Mouse (Mus musculus): Measurements from ENCODE around the gene Pip4k2a. TPM values are rescaled to one million over a fixed set of nuclear protein-coding genes. Genes with fewer than 3 reads are reported as not detected.

Gene Pip4k2a
- total and polyA plus RNA-seq, 3 experiments: 6.6 to 52.9 (median 20.8) TPM

- in situ Hi-C loops (cut with MboI; ENCODE audit: low pct_ligation_motif_present, low pct_unique_long_range_greater_than_20kb, low sequenced_read_pairs): loop anchor here (25.0 kb wide), 1 partner anchor 484 kb away; no protein-coding TSS in a partner anchor
- Histone ChIP-seq H3K27me3 (replicated peaks) (no peaks in the 10 kb centered on the region), H3K4me3 (replicated peaks in 1 of 3; ENCODE audit: low read depth in 2 of 3, low read length in 2 of 3, poor library complexity in 1 of 3) (no peak overlapping the region), H3K4me2 (ENCODE audit: insufficient read depth, low read depth, poor library complexity, severe bottlenecking) (no peak overlapping the region), H3K27ac (ENCODE audit: insufficient read depth, low read depth) (no peak overlapping the region), H3K9me3 (replicated peaks; ENCODE audit: low read length) (no peaks in the 10 kb centered on the region), H3K36me3 (replicated peaks in 1 of 2; ENCODE audit: control insufficient read depth in 1 of 2, insufficient read depth in 1 of 2, low read length in 1 of 2) (peaks cover 0 to 51% of the 10 kb centered on the region in 2 experiments), H3K9ac (ENCODE audit: insufficient read depth, low read depth) (no peak overlapping the region), H3K4me1 (ENCODE audit: control insufficient read depth in 1 of 2, insufficient read depth in 2 of 2) (peaks cover 0 to 11% of the 10 kb centered on the region in 2 experiments; a peak in 2 of 4 replicates), H3K79me2 (replicated peaks; ENCODE audit: control insufficient read depth, extremely low read depth, insufficient read depth, poor library complexity, severe bottlenecking) (no peaks in the 10 kb centered on the region)
- no peak for TF ChIP-seq GABPA (IDR thresholded peaks at IDR 0.05; ENCODE audit: insufficient replicate concordance, low read depth, low read length)
- no peak for TF ChIP-seq ZNF384 (IDR thresholded peaks at IDR 0.05; ENCODE audit: low read depth, low read length)
- no peak for TF ChIP-seq ZC3H11A (IDR thresholded peaks at IDR 0.05; ENCODE audit: low read depth, low read length)
- no peak for TF ChIP-seq HCFC1 (IDR thresholded peaks at IDR 0.05; ENCODE audit: low read depth, low read length)
- dilution Hi-C loops (cut with MboI; ENCODE audit: extremely low pct_ligation_motif_present, extremely low pct_unique_long_range_greater_than_20kb, low sequenced_read_pairs): no loop called here
- DNase-seq (ENCODE audit: extremely low read depth): no peak
Observed at GRCm38 (mm10) chr2:18853345-18853744, 144.6 kb downstream of the Pip4k2a start.

DNA sequence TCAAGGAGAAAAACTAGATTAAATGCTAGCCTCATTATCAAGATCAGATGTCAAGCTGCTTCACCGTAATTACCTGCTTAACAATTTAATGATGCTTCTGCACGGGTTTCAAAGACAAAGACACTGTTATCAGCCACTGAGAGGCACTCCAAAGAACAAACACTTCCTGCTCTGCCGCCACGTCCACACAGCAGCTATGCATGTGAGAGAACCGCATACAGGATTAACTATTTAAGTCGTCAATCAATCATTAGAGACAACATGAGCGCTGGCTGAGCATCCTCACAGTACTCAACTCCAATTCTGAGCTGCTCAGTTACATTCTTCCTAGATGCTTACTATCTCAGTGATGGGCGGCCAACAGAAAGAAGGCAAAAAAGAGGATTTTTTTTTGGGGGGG lies 147.3 kb downstream of the Pip4k2a start:
- Histone ChIP-seq H3K4me1 (ENCODE audit: control insufficient read depth in 1 of 2, insufficient read depth in 2 of 2) (no peaks in the 10 kb centered on the region), H3K9me3 (replicated peaks; ENCODE audit: low read length) (no peaks in the 10 kb centered on the region), H3K27ac (ENCODE audit: insufficient read depth, low read depth) (no peak overlapping the region), H3K79me2 (replicated peaks; ENCODE audit: control insufficient read depth, extremely low read depth, insufficient read depth, poor library complexity, severe bottlenecking) (no peaks in the 10 kb centered on the region), H3K9ac (ENCODE audit: insufficient read depth, low read depth) (no peak overlapping the region), H3K4me3 (replicated peaks in 1 of 3; ENCODE audit: low read depth in 2 of 3, low read length in 2 of 3, poor library complexity in 1 of 3) (no peak overlapping the region), H3K27me3 (replicated peaks) (no peaks in the 10 kb centered on the region), H3K4me2 (ENCODE audit: insufficient read depth, low read depth, poor library complexity, severe bottlenecking) (no peak overlapping the region), H3K36me3 (replicated peaks in 1 of 2; ENCODE audit: control insufficient read depth in 1 of 2, insufficient read depth in 1 of 2, low read length in 1 of 2) (peaks cover 2 to 71% of the 10 kb centered on the region in 2 experiments)
- in situ Hi-C loops (cut with MboI; ENCODE audit: low pct_ligation_motif_present, low pct_unique_long_range_greater_than_20kb, low sequenced_read_pairs): loop anchor here (25.0 kb wide), 1 partner anchor 487 kb away; no protein-coding TSS in a partner anchor
- dilution Hi-C loops (cut with MboI; ENCODE audit: extremely low pct_ligation_motif_present, extremely low pct_unique_long_range_greater_than_20kb, low sequenced_read_pairs): no loop called here
- no peak for DNase-seq (ENCODE audit: extremely low read depth)
- no peak for TF ChIP-seq ZNF384 (IDR thresholded peaks at IDR 0.05; ENCODE audit: low read depth, low read length)
- no peak for TF ChIP-seq CTCF (conservative IDR thresholded peaks at IDR 0.05 in 1 of 2, IDR thresholded peaks at IDR 0.05 in 1 of 2; ENCODE audit: low read depth in 2 of 2, low read length in 2 of 2)
- no peak for TF ChIP-seq EP300 (IDR thresholded peaks at IDR 0.05; ENCODE audit: low read length)
- TF ChIP-seq MAX (IDR thresholded peaks at IDR 0.05; ENCODE audit: low read length): no peak
- no peak for TF ChIP-seq TBP (conservative IDR thresholded peaks at IDR 0.05; ENCODE audit: low read depth, low read length)
- no peak for TF ChIP-seq USF1 (IDR thresholded peaks at IDR 0.05; ENCODE audit: low read depth, low read length)
- no peak for TF ChIP-seq POLR2A (IDR thresholded peaks at IDR 0.05; ENCODE audit: low read depth, low read length)
- no peak for TF ChIP-seq CHD1 (IDR thresholded peaks at IDR 0.05; ENCODE audit: low read depth, low read length)

GRCm38 (mm10) chr2:18848074-18848629 lies 149.8 kb downstream of the Pip4k2a start:
- in situ Hi-C loops (cut with MboI; ENCODE audit: low pct_ligation_motif_present, low pct_unique_long_range_greater_than_20kb, low sequenced_read_pairs): no loop called here
- peaks cover 8 to 82% of the 10 kb centered on the region in 2 experiments for H3K36me3 ChIP-seq (replicated peaks in 1 of 2; ENCODE audit: control insufficient read depth in 1 of 2, insufficient read depth in 1 of 2, low read length in 1 of 2)
- no peak overlapping the region for H3K4me2 ChIP-seq (ENCODE audit: insufficient read depth, low read depth, poor library complexity, severe bottlenecking)
- TF ChIP-seq GABPA (IDR thresholded peaks at IDR 0.05; ENCODE audit: insufficient replicate concordance, low read depth, low read length): no peak
- TF ChIP-seq USF2 (conservative IDR thresholded peaks at IDR 0.05; ENCODE audit: low read depth, low read length): no peak
- TF ChIP-seq SIN3A (IDR thresholded peaks at IDR 0.05; ENCODE audit: low read length): no peak
- TF ChIP-seq MAZ (IDR thresholded peaks at IDR 0.05; ENCODE audit: low read depth, low read length): no peak
- TF ChIP-seq CTCF (conservative IDR thresholded peaks at IDR 0.05 in 1 of 2, IDR thresholded peaks at IDR 0.05 in 1 of 2; ENCODE audit: low read depth in 2 of 2, low read length in 2 of 2): no peak
- TF ChIP-seq E2F4 (IDR thresholded peaks at IDR 0.05; ENCODE audit: insufficient replicate concordance, low read depth, low read length): no peak
- TF ChIP-seq KAT2A (IDR thresholded peaks at IDR 0.05; ENCODE audit: insufficient replicate concordance, low read length): no peak
- TF ChIP-seq PAX5 (IDR thresholded peaks at IDR 0.05; ENCODE audit: low read length): no peak
- no peak for TF ChIP-seq HCFC1 (IDR thresholded peaks at IDR 0.05; ENCODE audit: low read depth, low read length)
- no peak for TF ChIP-seq NRF1 (IDR thresholded peaks at IDR 0.05; ENCODE audit: low read depth, low read length)
- TF ChIP-seq MAFK (IDR thresholded peaks at IDR 0.05; ENCODE audit: insufficient replicate concordance, low read length): no peak
- DNase-seq (ENCODE audit: extremely low read depth): no peak
- H3K27ac ChIP-seq (ENCODE audit: insufficient read depth, low read depth): no peak overlapping the region
- no peaks in the 10 kb centered on the region for H3K9me3 ChIP-seq (replicated peaks; ENCODE audit: low read length)
- no peak overlapping the region for H3K9ac ChIP-seq (ENCODE audit: insufficient read depth, low read depth)
- H3K4me3 ChIP-seq (replicated peaks in 1 of 3; ENCODE audit: low read depth in 2 of 3, low read length in 2 of 3, poor library complexity in 1 of 3): no peak overlapping the region
- dilution Hi-C loops (cut with MboI; ENCODE audit: extremely low pct_ligation_motif_present, extremely low pct_unique_long_range_greater_than_20kb, low sequenced_read_pairs): no loop called here
- H3K79me2 ChIP-seq (replicated peaks; ENCODE audit: control insufficient read depth, extremely low read depth, insufficient read depth, poor library complexity, severe bottlenecking): no peaks in the 10 kb centered on the region
- H3K27me3 ChIP-seq (replicated peaks): no peaks in the 10 kb centered on the region
- no peaks in the 10 kb centered on the region for H3K4me1 ChIP-seq (ENCODE audit: control insufficient read depth in 1 of 2, insufficient read depth in 2 of 2)

Measured in CH12.LX (cell line).